Mouse (Mus musculus) spleen, postnatal 36 days (tissue): ENCODE results near the gene Ubac2.
"Not testable (repeated sequence)": the region's sequence is repeated elsewhere in the genome, so short reads cannot be mapped to it uniquely, and the experiment has no call there.

Experiments
- DNase-seq, 2 experiments: peaks; one replicate each; pipeline ENCODE4 v3.0.0; 2022; ENCODE audit warnings: low spot score in 2 of 2, mixed read lengths in 1 of 2

The Ubac2 gene

DNA sequence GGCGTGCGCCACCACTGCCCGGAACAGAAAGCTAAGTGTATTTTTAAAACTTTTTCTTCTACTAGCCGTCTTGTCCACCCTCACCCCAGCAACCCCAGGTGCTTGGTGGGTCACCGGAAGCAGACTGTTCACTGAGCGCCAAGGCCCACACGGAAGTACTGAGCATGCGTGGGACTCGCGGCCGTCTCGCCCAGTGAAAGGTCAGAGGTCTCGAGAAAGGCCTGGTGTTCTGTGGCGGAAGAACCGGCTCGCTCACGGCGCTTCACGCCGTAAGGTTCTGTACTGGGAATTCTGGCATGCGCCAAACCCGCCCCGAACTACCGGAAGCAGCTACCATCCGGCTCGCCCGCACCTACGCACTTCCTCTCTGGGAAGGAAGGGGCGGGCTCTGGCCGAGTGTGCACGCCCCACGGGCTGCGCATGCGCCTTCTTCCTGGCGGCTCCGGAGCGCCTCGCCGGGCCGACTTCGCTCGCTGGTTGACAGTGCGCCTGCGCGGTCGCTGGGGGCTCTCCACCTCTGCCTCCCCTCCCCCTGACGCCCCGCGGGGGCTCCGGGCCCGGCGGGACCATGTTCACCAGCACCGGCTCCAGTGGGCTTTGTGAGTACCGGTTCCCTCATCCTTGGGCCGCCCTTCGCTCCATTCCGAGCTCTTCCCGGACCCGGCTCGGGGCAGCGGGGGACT, at the start of gene Ubac2:
Gene Ubac2 (plus strand): TSS at position 445 of the 683 bp plus-strand sequence.
- peak; percentile 98 for DNase-seq

DNA sequence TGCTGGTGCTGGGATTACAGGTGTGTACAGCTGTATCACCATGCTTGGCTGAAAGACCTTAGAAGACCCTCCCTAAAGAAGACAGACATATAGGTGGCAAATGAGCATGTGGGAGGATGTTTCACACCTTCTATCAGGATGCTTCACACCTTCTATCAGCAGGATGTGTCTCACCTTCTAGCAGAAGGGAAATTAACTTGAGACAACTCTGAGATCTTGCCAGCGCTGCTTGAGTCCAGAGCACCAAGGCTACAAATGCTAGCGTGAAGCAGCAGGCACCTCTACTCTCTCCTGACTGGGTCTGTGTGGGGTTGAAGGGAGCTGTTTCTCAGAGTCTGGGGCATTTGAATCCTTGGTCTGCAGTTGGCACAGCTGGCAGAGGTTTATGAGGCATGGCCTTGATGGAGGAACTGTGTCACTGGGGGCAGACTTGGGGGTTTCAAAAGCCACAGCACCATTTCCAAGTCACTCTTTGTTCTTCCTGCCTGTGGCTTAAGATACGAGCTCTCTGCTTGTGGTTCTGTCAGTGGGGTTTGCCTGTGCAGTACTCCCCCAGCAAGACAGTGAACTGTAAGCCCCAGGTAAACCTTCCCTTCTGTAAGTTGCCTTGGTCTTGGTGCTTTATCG, 48.5 kb upstream of the Ubac2 start:
- DNase-seq, result peak; percentile 5 to 6

DNA sequence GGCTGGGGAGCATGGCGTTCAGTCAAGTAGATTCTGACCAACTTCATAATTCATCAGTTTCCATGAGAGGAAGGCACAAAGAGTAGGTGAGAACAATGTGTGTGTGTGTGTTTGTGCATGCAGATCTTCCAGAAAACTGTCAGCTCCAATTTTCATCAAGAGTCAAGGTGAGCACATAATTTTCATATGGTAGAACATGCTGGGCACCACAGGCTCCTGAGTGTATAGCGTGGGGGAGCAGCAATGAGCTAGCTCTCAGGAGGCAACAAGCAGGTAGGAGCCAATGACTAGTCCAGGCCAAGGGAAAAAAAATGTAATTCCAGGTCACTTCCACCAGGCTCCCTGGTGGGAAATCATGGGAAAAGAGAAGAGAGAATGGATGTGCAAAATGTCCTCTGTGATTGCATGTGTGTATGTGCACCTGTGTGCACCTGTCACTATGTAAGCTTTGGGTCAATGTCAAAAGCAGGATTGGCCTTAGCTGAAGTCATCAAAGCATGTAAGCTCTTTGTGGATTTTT, 45.4 kb upstream of the Ubac2 start:
- no peak for DNase-seq

DNA sequence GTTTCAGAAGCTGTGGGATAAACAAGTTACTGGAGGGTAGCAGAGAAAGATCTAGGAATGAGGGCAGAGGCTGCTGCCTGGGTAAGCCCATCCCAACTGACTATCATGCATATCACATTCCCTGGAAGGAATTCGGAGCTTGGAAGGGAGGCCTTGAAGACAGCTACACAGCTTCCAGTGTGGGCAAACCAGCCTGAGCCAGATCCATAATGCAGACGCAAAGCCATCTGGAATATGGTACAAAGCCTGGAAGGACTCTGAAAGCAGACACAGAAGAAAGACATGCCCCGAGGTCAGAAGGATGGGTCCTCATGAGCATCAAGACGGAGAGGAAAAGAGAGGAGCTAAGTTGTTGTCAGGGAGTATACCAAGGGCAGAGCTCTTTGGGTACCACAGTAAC, 40.3 kb upstream of the Ubac2 start:
- no peak for DNase-seq

DNA sequence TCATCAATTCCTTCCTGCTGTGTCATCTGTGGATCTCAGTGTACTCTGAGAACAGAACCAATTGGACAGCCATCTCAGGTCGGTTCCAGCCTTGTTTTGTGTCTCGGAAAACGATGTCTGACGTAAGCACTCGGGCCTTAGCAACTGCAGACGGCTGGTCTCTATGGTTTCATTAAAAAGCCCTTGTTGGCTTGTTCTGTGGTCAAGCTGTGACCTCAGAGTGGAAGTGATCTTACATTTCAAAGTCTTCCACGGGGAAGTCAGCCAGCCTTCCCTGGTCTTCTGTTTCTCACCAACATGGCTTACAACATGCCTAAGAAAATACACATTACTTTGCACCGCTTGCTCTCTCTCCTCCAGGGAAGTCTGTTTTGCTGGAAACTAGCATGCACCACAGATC, 38.2 kb upstream of the Ubac2 start:
- DNase-seq, result no peak

DNA sequence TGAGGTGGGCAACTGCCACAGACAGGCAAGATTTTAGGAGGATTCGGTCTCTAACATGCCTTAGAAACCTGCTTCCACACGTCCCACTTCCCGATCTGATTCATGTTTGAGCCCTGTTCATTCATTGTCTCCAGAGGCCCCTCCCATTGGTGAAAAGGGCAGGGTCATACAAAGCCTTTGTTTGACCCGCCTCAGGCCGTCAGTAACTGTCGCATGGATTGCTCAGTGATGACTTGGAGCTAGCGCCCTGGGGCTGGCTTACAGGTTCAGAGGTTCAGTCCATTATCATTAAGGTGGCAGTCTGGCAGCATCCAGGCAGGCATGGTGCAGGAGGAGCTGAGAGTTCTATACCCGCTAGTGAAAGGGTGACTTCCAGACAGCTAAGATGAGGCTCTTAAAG, 33.9 kb upstream of the Ubac2 start:
- no peak for DNase-seq

DNA sequence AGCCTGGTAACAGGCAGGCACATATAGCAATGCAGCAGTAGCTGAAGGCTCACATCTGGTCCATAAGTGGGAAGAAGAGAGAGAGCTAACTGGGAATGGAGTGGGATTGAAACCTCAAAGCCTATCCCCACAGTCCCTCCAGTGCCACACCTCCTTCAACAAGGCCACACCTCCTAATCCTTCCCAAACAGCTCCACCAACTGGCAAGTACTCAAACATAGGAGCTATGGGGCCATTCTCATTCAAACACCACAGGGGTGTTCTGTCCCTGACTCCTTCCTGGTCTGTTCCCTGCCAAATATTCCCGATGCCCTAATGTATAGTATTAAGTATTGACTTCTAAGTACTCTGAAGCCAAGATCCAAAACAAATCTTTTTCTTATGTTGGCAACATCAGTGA, 27.2 kb upstream of the Ubac2 start:
- DNase-seq, result no peak

DNA sequence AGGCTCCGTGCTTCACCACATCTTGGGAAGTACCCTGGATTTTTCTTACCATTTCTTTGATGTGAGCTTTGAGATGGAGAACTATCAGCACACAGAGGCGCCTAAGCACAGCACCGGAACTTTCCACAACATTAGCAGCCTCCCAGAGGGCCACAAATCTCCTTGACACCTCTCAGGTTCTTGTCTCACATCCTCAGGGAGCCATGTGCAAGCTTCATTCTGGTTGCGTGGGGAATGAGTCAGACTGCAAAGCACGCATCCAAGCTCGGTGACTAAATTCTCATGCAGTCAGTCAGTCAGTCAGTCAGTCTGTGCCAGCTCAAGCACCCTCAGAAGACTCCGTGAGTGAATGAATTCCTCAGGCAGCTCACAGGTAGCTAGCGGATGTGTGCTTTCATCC, 25.9 kb upstream of the Ubac2 start:
- no peak for DNase-seq

DNA sequence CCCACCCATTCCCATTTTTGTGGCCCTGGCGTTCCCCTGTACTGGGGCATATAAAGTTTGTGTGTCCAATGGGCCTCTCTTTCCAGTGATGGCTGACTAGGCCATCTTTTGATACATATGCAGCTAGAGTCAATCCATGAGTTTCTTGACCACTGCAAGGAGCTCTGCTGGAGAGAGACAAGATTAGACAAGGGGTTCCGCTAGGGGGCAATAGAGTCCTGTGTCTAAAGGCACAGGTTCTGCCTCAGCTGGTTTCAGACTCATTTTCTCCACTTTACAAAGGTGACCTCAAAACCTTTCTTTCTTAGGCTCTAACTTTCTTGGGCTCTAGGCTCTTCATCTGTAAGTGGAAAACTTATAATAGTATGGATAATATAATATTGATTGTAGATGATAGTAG, 13.3 kb upstream of the Ubac2 start:
- peak; percentile 75 to 83 for DNase-seq

DNA sequence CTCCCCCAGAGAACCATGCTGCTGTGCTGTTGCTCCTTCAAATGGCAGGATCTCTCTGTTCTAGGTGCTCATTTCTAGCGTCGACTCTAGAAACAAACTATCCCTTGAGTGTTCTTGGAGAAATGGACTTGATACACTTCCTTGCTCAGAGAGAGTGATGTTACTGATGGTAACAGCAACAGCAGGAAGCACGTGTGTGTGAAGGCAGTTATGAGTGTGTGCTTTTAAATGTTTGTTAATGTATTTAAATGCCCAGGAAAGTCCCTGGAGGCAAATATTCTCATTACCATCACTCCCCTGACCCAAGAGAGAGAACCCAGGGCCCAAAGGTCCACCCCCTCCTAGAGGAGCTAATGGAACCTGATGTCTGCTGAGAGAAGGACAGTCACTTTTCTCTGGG, 11.8 kb upstream of the Ubac2 start:
- no peak for DNase-seq

DNA sequence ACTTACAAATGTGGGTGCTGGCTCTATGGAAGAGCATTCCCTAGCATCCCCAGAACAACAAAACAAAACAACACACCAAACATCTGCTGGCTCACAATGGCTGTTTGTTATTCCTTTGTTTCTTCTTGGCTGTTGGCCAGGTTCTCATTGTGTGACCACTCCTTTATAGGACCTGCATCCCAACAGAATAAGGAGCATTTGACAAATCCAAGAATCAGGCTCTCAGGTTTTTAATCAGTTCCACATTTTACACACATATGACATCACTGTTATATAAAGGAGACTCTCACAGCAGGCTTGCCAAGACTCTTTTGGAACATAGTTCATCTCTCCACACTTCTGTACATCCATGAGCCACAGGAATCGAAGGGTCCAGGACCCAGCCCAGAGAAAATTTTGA, 9.3 kb upstream of the Ubac2 start:
- no peak for DNase-seq

DNA sequence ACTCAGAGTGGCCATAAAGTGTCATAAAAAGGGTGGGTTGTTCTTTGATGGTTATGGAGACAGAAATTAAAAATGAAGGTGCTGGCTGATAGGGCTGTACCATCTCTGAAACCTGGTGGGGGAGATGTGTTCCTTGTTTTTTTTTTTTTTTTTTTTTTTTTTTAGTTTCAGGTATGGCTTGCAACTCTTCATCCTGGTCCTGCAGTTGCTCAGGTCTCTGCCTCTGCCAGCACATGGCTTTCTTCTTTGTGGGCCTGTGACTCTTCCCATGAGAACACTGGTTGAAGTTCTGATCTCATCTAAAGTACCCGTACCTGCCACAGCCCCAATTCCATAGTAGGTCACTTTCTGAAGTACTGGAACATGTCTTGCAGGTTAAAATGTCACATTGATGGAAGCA, 5.7 kb upstream of the Ubac2 start:
- DNase-seq, result no peak

DNA sequence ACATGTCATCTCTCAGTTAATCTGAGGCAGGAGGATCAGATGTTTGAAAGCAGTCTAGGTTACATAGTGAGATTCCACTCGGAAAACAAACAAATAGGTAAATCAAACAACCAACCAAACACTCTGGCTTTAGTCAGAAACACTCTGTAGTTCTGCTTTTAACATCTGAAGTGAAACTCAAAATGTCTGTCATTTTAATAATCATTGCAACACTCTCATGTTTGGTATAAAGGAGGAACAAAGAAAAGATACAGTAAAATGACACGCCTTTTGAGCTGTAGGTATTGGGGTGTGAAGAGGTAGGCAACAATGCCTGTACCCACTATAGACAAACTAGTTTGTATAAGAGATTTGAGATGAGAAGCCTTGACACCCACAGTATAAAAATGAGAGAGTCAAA, 5.2 kb upstream of the Ubac2 start:
- DNase-seq, result peak in 1 of 2 experiments; percentile 41

DNA sequence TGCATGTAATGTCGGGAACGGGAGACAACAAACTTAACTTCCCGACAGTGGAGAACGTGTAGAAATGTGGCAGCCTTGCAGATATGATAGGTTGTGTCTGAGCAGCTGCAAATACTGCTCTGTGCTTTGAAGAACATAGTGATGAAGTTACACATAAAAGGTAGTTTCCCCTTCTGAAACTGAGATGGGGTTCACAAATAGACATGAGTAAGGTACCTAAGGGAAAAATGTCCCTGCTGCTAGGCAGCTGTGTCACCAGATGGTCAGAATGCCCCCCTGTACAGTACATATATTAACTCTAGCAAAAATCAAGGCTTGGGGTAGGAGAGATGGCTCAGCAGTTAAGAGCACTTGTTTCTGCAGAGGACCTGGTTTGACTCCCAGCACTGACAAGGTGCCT, 4.8 kb upstream of the Ubac2 start:
- DNase-seq, result no peak

DNA sequence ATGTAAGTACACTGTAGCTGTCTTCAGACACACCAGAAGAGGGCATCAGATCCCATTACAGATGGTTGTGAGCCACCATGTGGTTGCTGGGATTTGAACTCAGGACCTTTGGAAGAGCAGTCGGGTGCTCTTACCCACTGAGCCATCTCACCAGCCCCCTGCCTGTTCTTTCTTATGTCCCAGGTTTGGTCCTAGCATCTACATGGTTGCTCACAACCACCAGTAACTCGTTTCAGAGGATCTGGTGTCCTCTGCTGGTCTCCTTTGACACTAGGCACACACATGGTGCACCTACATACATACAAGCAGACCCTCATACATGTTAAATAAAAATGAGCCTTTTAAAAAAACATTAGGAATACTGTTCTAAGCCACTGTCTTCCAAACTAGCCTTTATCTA, 2.2 kb upstream of the Ubac2 start:
- DNase-seq, result not testable (repeated sequence)

DNA sequence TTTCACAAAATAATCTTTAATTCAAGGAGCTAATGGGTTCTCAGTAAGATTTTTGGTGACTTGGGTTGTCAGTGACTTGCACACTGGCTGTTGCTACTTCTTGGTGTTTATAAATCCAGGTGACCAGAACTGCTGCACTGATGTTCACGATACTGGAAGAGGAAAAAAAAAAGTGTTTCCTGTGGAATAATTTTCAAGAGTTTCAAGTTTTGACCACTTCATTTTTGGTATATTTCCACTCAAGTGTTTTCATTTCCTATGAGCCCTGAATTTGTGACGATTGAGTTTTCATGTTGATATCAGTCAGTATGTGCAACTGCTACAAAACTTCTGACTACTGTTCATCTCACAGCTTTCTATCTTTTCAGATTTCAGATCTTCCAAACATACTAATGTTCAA, 1.6 kb upstream of the Ubac2 start:
- no peak for DNase-seq

DNA sequence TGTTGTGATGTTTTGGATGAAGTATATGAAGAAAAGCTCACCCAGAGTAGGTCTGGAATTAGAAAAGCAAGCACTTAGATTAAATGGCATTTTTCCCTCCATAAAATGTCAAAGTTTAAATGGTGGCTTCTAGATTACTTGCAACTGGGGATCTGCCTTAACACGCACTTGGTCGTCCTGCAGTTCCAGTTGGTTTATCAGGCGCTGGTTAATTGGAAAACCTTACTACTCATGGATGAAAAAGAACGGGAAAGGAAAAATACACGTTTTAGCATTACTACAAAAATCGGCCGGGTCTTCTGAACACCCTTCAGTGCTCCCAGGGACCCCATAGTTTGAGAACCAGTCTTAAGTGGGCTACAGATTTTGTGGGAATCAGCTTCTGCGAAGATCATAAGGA, 780 bp upstream of the Ubac2 start:
- DNase-seq, result no peak

DNA sequence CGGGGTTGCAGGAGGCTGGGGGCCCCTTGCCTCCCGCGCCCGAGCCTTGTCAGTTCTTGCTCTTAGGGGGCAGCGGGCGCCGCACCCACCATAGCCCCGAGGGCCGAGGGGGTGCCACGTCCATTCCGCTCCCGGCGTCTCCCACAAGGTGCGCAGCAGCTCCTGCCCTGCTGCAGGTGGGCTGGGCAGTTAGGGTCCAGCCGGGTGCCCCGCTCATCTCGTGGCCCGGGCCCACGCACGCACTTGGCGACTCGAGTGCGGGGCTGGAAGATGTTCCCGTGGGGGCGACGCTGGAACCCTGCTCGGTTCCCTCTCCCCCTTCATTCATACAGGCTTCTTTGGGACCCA, 413 bp downstream of the Ubac2 start:
- DNase-seq, result no peak

DNA sequence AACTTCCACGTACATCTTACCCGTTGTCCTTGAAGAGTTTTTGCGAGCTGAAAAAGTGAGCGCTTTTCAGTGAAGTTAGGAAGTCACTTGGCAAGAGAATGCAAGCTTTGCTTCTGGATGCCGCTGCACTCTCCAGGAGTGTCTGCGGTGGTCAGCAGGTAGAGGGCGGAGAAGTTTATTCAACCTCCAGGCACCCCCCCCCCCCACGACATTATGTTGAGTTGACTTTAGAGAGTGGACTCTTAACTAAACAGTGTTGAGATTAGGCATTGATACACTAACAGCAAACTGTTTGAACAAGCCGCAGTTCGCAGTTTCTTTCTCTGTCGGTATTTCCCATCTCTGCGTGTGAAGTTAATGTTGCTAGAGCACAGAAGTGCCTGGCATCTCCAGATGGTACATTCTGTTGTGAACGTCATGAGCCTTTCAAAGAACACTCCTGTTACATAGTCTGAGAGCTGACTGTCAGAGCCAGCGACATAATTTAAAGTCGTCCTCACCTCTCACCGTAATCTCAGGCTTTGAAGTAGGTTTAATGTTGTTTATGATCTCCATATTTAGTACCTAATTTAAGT, 933 bp downstream of the Ubac2 start:
- no peak for DNase-seq

DNA sequence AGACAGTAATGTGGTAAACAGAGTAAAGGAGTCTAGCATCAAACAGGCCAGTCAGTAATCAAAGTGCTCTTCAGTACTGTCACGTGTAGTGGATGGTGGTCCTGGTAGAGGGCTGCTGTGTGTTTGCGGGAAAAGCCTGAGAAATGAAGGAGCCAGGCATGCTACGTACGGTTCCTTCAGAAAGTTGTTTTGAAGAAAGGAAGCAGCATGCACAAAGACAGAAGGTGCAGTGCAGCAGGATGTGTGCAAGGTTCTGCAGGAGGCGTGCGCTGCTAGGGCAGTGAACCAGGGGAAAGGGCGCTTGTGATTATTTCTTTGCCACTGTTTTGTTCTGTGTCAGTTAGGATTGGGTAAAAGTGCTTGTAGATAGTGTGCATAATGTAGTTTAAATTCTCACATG, 2.8 kb downstream of the Ubac2 start:
- peak in 1 of 2 experiments; percentile 54 for DNase-seq

DNA sequence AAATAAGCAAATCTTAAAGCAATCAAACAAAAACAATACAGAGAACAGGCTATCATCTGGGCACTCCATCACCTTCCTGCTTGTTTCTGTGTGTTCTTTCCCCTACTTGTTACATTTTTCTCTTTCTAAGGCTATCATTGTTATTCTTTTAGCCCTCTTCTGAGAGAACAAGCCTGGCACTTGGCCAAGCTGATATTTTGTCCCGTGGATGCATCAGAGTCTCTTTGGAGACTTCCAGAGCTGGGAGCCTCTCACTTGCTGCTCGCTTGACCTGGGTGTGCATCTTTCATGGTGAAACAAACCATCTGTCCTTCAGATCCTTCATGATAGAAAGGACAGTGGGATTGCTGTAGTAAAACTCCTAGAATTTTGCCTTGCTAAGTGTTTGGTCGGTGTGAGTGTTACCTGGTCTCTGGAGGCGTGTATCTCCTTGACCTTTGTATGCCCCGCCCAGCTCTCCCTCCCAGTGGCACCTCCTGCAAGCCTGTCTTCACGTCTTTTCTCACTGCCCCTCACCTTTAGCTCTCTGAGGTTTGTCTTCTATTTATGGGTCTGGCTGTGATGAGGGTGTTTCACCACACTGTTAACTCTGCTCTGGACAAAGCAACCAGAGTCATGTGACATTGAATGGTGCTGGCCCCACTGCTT, 5.9 kb downstream of the Ubac2 start:
- DNase-seq, result no peak

DNA sequence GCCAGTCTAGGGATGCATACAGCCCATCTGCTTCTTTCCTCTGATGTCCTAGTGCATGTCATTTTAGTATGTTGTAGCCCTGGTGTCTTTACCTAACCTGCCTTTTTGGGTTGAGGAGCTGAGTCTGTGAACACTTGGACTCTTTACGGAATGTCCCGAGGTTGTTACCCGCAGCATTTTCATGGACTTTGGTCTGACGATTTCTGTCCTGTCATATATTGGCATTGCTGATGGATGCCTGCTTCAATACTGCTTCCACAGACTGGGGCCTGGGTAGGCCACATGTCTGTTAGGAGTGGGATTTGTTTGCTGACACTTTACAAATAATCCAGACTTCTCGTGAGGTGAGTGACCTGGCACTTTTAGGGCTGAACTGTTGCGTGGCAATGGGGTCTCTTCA, 15.3 kb downstream of the Ubac2 start:
- DNase-seq, result no peak
